Mouse (Mus musculus): Measurements from ENCODE around the gene Fhl2.

The Fhl2 gene

GRCm38 (mm10) chr1:43196661-43197241 lies at the start of gene Fhl2:
TSS of gene Fhl2 (minus strand) at chr1:43196984.
- DNase-seq: no peak

- DNase-seq: no peak
Measured at GRCm38 (mm10) chr1:43245014-43245413, 48.2 kb upstream of the Fhl2 start.

GRCm38 (mm10) chr1:43241208-43241607 lies 44.4 kb upstream of the Fhl2 start:
- no peak for DNase-seq

- no peak for DNase-seq
Measured at GRCm38 (mm10) chr1:43239796-43240313, 43.1 kb upstream of the Fhl2 start.

GRCm38 (mm10) chr1:43238471-43238870 lies 41.7 kb upstream of the Fhl2 start:
- no peak for DNase-seq

GRCm38 (mm10) chr1:43237360-43238235 lies 40.8 kb upstream of the Fhl2 start:
- DNase-seq: no peak

GRCm38 (mm10) chr1:43225531-43226151 lies 28.9 kb upstream of the Fhl2 start:
- DNase-seq: no peak

GRCm38 (mm10) chr1:43224943-43225342 lies 28.2 kb upstream of the Fhl2 start:
- no peak for DNase-seq

GRCm38 (mm10) chr1:43224171-43224570 lies 27.4 kb upstream of the Fhl2 start:
- peak; percentile 15 to 44 for DNase-seq

GRCm38 (mm10) chr1:43223097-43223496 lies 26.3 kb upstream of the Fhl2 start:
- no peak for DNase-seq

- no peak for DNase-seq
Measured at GRCm38 (mm10) chr1:43218016-43218680, 21.4 kb upstream of the Fhl2 start.

- no peak for DNase-seq
Measured at GRCm38 (mm10) chr1:43215601-43216000, 18.8 kb upstream of the Fhl2 start.

- no peak for DNase-seq
Measured at GRCm38 (mm10) chr1:43211274-43211673, 14.5 kb upstream of the Fhl2 start.

- DNase-seq: no peak
Measured at GRCm38 (mm10) chr1:43210285-43210684, 13.5 kb upstream of the Fhl2 start.

- no peak for DNase-seq
Measured at GRCm38 (mm10) chr1:43207147-43207546, 10.4 kb upstream of the Fhl2 start.

GRCm38 (mm10) chr1:43203282-43203681 lies 6.5 kb upstream of the Fhl2 start:
- no peak for DNase-seq

- DNase-seq: no peak
Measured at GRCm38 (mm10) chr1:43202226-43202625, 5.4 kb upstream of the Fhl2 start.

- DNase-seq: no peak
Measured at GRCm38 (mm10) chr1:43201796-43202195, 5.0 kb upstream of the Fhl2 start.

GRCm38 (mm10) chr1:43199867-43200240 lies 3.1 kb upstream of the Fhl2 start:
- no peak for DNase-seq

- no peak for DNase-seq
Measured at GRCm38 (mm10) chr1:43199210-43199866, 2.6 kb upstream of the Fhl2 start.

- no peak for DNase-seq
Measured at GRCm38 (mm10) chr1:43196059-43196458, 725 bp downstream of the Fhl2 start.

GRCm38 (mm10) chr1:43193423-43193822 lies 3.4 kb downstream of the Fhl2 start:
- DNase-seq: no peak

GRCm38 (mm10) chr1:43192471-43192870 lies 4.3 kb downstream of the Fhl2 start:
- no peak for DNase-seq

All from lung, adult 18-20 months (tissue).